Mouse (Mus musculus) left cerebral cortex, postnatal 4 days (tissue): ENCODE data around the gene Gadd45a. TPM values are rescaled to one million over a fixed set of nuclear protein-coding genes. Genes with fewer than 3 reads are reported as not detected.
"Not testable (repeated sequence)": the region's sequence is repeated elsewhere in the genome, so short reads cannot be mapped to it uniquely, and the experiment has no call there.

Source experiments
- DNase-seq: peaks from one replicate; pipeline ENCODE4 v3.0.0-alpha.2; 2022
- intact Hi-C: fragments of 180-260 bp; cut with DNase I; formaldehyde crosslinking; loops from one replicate; pipeline ENCODE4 v1.15.1; 2025
- total RNA-seq, 2 experiments: library from RNA; stranded (reverse); gene quantifications; 2 replicates each; pipeline ENCODE4 v1.2.3; 2021

Gene Gadd45a
- total RNA-seq, 2 experiments from 2014 or later: 3.2 to 4.0 TPM

- no peak for DNase-seq
- intact Hi-C loops: no loop called here
Observed at GRCm38 (mm10) chr6:67023729-67024128, 13.5 kb downstream of the Gadd45a start.

GRCm38 (mm10) chr6:67021308-67021707 is 15.9 kb downstream of the Gadd45a start:
- DNase-seq: no peak
- intact Hi-C loops: no loop called here

DNA sequence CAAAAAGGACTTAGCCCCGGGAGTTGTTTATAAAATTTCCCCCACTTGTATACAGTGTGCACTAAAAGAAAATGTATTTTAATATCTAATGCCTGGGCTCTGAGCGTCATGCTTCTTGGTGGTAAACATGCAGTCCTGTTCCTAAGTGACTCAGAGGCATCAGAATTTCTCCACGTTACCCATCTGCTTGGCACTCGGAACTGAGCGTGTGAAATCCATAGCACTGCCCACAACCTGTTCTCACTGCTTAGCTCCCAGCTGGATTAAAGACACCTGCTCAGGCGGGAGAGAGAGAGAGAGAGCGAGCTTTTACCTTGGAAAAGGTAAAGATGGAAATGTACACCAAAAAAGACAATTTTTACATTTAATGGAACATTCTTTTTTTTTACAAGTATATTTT is 18.3 kb downstream of the Gadd45a start:
- intact Hi-C loops, DNase-seq: not testable (repeated sequence)

DNA sequence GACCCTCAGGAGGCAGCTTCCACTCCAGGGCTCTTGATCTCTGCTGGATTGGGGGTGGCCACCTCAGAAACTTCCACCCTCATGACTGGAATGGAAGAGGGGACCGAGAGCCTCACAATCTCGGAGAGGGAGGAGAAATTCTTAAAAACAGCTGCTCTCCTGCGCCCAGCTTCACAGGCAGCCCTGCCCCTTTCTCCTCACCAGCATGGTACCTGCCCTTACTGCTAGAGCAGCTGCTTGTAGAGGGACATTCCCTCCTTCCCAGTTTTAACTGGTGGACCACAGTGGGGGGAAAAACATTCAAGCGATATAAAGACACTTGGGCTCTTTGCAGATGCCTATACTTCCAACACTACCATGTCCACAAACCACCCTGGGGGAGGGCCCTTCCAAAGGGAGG is 18.9 kb downstream of the Gadd45a start:
- DNase-seq: no peak
- intact Hi-C loops: no loop called here

DNA sequence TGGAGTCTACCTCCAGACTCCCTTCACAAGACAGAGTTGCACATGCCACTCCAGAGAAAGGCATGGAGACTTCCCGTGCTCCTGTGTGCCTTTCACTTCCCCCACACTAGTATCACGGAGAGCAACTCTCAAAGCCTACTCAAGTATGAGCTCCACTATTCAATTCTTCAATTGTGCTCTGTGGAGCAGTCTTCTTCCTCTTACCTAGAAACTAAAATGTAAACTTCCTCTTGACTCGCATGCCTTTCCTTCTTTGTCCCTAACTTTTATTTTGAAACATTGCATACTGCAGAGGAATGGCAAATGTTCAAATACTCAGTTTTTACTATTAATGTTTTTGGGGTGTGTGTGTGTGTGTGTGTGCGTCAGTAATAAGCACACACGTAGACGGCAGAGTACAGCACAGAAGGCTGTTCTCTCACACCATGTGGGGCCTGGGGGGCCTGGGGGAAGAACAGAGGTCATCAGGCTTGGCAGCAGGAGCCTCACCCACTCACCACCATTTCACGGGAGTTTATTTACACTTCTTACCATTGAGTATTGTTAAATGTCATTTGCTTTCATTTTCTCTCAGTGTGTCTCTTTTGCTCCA is 20.6 kb downstream of the Gadd45a start:
- no peak for DNase-seq
- intact Hi-C loops: no loop called here

- intact Hi-C loops: no loop called here
- DNase-seq: no peak
Observed at GRCm38 (mm10) chr6:67015739-67016519, 21.3 kb downstream of the Gadd45a start.

DNA sequence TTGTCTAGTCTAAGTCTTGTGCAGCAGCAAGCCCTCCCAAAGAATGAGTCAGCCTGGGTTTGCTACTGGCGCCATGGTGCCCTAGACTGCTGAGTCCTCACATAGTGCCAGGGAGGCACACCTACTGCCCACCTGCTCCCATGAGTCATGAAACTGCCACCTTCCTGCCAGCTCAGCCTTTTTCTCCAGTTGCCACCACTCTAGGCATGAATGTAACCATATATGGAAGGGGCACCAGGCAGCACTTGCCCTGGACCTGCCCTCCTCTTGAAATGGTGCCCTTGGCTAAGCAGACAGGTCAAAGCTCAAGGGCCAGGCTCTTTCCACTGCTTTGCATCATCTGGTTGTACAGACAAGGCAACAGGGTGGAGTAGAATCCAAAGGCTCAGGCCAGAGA is 22.6 kb downstream of the Gadd45a start:
- intact Hi-C loops: no loop called here
- no peak for DNase-seq

GRCm38 (mm10) chr6:67013949-67014678 is 23.1 kb downstream of the Gadd45a start:
- intact Hi-C loops: no loop called here
- no peak for DNase-seq

- DNase-seq: no peak
- intact Hi-C loops: no loop called here
Observed at GRCm38 (mm10) chr6:67013293-67013948, 23.8 kb downstream of the Gadd45a start.

DNA sequence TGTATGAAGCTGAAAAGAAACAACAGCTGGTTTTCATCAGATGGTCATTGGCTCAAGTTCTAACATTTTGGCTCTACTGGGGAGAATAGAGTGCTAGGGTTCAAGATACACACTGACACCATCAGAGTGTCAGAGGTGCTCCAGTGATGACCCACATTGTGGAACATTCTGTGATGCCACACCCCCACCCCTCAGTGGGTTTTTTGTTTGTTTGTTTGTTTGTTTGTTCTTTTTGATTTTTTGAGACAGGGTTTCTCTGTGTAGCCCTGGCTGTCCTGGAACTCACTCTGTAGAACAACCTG is 26.1 kb downstream of the Gadd45a start:
- no peak for DNase-seq
- intact Hi-C loops: no loop called here

DNA sequence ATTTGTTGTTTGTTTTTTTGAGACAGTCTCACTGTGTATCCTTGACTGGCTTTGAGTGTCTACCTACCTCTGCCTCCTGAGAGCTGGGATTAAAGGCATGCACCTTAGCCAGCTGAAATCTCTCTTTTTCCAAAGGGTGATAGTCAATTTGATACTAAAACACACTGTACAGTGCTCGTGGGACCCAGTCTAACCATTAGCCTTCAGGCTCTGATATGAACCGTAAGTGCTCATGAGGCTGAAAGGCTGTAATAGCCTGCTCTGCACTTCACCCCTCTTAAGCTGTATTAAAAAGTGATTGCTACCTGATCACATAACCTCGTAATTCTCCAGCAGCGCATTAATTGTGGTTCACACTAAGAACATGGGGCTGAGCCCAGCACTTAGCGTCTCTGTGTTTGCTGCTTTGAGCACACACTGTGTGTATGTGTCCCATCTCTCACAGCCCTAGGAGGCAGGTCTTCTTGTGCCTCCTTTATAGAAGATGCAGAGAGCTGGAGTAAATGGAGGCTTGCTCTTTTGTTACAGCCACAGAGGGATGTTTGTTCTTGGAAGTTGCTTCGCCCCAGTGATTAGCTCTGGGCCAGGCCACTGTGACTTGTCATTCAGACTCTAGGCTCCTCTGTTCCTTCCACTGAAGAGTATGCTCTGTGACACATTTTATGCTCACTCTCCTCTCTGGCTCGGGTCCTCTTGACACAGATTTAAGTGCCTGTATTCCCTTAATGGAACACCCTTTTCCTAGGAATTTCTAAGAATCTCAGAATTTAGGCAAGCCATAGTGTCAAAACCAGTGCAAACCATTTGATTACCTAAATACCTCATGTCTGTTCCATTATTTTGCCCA is 26.7 kb downstream of the Gadd45a start:
- intact Hi-C loops: no loop called here
- no peak for DNase-seq

GRCm38 (mm10) chr6:67009888-67010287 is 27.4 kb downstream of the Gadd45a start:
- DNase-seq: no peak
- intact Hi-C loops: no loop called here

- intact Hi-C loops: no loop called here
- no peak for DNase-seq
Observed at GRCm38 (mm10) chr6:66999800-67000199, 37.5 kb downstream of the Gadd45a start.

- no peak for DNase-seq
- intact Hi-C loops: no loop called here
Observed at GRCm38 (mm10) chr6:66998645-66999044, 38.6 kb downstream of the Gadd45a start.

DNA sequence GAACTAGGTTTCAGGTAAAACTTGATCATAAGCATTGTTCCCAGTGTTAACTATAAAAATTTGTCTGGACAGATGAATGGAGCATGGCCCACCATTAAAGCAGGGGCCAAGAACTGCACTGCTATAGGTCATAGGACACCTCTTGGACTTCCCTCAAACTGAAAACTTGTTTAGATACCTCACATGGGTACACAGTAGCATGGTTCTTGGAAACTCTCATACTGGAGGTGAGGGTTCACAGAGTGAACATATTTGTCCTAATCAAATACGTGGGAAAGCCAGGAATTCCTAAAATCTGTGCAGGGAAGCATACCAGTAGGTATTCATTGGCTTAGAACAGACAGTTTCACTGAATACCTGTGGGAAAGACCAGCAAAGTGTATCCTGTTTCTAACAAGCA is 41.0 kb downstream of the Gadd45a start:
- DNase-seq: no peak
- intact Hi-C loops: no loop called here

DNA sequence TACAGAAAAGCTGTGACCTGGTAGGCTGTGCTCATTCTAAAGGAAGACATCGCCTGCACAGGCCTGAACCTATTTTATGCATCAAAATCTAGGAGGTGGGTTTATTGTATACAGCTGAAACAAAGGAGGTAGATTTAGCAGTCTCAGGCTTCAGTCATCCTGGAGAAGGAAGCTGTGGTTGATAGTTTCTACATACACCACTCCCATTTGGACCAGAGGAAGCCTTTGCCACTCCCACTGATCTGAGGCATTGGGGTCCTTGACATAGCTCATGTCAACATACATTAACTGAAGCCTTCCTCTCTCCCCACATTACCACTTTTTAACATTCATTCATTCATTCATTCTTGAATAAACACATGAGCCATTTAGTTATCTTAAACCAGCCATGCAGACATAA is 41.4 kb downstream of the Gadd45a start:
- DNase-seq: no peak
- intact Hi-C loops: no loop called here

- DNase-seq: no peak
- intact Hi-C loops: no loop called here
Observed at GRCm38 (mm10) chr6:66994981-66995380, 42.3 kb downstream of the Gadd45a start.

DNA sequence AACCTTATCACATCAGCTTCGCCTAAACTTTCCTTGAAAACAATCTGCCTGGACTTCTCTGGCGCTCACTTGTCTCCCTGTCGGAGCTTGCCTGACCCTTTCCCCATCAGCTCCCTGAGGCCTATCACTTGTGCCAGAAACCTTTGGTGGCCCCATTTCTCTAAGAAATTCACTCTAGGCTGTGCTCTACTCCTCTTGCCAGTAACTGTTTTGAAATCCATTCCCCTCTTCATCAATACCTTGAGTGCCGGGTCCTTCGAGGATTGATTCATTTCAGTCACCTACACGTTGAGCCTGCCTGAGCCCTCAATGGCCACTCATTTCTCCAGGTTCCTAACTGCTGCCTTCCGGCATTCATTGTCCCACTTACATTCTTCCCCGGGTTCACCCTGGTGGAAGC is 44.5 kb downstream of the Gadd45a start:
- intact Hi-C loops: no loop called here
- DNase-seq: no peak

- DNase-seq: no peak
- intact Hi-C loops: no loop called here
Observed at GRCm38 (mm10) chr6:66992232-66992631, 45.0 kb downstream of the Gadd45a start.

GRCm38 (mm10) chr6:66989518-66989917 is 47.7 kb downstream of the Gadd45a start:
- intact Hi-C loops: no loop called here
- no peak for DNase-seq

DNA sequence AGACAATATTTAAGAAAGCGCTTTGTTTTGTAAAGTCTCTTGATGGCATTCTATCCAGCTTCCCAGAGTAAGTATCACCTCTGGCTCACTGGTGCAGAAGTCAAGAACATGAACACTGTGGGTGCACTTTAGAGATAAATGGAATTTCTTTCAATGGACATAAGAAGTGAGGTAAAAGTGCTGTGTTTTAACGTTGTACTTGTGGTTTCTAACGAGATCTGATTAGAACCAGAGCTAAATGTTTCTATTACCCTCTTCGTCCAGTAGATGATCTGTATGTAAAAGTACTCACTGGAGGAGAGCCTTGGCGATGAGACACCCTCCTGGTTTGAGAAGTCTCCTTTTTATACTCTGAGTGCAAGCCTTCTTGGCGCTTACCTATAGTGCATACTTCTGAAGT is 48.2 kb downstream of the Gadd45a start:
- no peak for DNase-seq
- intact Hi-C loops: no loop called here
